Mouse (Mus musculus): ENCODE measurements around the gene Cacna2d3. TPM values are rescaled to one million over a fixed set of nuclear protein-coding genes. Genes with fewer than 3 reads are reported as not detected.

The Cacna2d3 gene
- polyA plus RNA-seq, 1 experiment from 2014 or later = 5.1 TPM

DNA sequence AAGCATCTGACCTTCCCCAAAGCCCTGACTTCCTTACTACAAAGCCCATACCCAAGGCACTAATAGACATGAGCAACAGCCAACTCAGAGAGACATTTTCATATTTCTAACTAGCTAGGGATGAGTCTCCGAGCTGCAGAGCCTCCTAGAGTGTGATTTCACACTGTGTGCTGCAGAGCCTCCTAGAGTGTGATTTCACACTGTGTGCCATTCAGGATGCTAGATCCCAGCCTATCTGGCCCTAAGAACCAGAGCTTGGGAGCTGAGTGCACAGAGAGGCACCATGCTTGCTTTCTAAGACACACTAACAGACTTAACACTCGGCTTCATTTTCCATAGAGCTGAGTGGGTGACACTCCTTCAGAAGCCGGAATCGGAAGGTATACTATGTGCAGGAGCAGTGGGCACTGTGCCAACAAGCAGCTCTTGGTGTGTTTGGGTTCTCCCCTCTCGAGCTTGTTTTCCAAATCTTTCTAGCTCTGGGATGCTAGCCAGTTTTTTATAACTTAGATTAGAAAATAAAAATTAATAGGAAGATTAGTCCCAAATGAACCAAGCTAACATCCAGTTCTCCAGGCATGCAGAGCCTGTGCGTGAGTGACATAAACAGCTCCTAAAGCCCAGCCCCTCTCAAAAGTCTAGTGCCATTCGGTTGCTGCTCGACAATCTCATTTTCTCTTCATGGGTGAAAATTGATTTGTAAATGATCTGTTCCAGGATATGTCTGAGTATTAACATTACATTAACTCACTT, 316.4 kb downstream of the Cacna2d3 start:
- Histone ChIP-seq H3K9ac (no peak overlapping the region), H3K27me3 (no peaks in the 10 kb centered on the region), H3K4me1 (peaks cover 12% of the 10 kb centered on the region), H3K4me2 (no peak overlapping the region), H3K36me3 (no peaks in the 10 kb centered on the region), H3K9me3 (replicated peaks) (no peaks in the 10 kb centered on the region), H3K4me3 (replicated peaks) (no peak overlapping the region), H3K27ac (peak overlapping the region; percentile 13; the same call in 1 of the 2 replicates)
- WGBS = 58% methylated on average over 8 of the region's 8 CpGs
- no peak for ATAC-seq (replicated peaks; ENCODE audit: low FRiP score)

DNA sequence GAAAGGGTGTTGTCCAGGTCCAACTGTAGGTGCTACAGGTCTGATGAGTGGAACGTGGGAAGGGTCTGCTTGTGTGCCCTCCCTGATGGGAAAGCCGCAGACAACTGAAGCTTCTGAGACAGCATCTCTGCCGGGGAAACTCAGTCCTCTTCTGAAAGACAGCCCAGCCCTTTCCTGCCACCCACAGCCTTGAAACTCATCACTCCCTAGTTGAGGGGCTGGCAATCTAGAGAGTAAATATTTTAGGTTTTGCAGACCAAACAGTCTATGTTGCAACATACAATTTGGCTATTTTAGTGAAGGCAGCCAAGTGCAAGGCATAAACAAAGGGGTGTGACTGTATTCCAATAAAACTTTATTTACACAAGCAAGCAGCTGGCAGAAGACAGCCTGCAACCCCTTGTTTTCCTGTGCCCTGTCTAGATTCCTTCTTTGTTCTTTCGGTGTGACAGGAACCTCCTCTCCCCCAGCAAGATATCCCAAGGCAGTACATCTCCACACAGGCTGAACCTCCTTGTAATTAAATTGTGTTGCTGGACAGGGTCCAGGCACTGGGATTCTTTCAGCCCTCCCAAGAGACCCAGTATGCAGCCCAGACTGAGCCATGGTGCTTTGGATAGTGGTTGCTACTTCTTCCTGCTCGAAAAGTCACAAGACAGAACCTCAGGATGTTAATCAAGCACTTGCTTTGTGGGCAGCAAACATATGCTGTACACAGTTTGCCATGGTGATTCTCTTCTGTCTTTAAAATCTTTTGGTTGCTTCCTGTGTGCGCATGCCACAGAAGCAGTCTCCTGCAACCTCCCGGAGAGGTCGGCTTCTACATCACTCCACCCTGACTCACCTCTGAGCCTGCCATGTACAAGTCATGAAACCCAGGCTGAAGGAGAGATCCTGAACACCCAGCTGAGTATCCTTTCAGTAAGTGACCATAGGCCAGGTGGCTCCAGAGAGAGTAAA, 317.5 kb downstream of the Cacna2d3 start:
- no peak overlapping the region for H3K4me2 ChIP-seq
- peaks cover 12% of the 10 kb centered on the region for H3K4me1 ChIP-seq
- H3K9ac ChIP-seq = no peak overlapping the region
- H3K36me3 ChIP-seq = no peaks in the 10 kb centered on the region
- H3K27ac ChIP-seq = no peak overlapping the region
- 48% methylated on average over 8 of the region's 8 CpGs for WGBS
- H3K27me3 ChIP-seq = no peaks in the 10 kb centered on the region
- H3K9me3 ChIP-seq (replicated peaks) = no peaks in the 10 kb centered on the region
- H3K4me3 ChIP-seq (replicated peaks) = no peak overlapping the region
- no peak for ATAC-seq (replicated peaks; ENCODE audit: low FRiP score)

DNA sequence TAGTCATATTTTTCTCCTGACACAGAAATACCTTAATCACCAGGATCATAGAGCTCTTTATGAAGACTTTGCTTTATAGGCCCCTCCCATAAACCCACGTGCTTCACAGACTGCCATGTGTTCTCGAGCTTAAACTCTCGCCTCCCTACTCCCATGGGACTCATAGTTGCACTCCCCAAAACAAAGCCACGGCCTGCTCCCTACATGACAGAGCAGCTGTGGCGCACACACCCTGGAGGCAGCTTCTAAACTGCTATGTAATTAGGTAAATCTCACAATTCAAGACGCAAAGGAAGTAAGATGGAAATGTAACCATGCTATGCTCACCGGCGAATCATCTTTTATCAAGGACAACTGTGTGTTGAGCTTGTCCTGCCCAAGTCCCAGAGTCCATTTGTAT, 319.2 kb downstream of the Cacna2d3 start:
- H3K4me1 ChIP-seq = peaks cover 12% of the 10 kb centered on the region
- no peak overlapping the region for H3K27ac ChIP-seq
- H3K9ac ChIP-seq = no peak overlapping the region
- ATAC-seq (replicated peaks; ENCODE audit: low FRiP score) = no peak
- no peaks in the 10 kb centered on the region for H3K36me3 ChIP-seq
- WGBS = 53% methylated on average over 8 of the region's 8 CpGs
- no peak overlapping the region for H3K4me3 ChIP-seq (replicated peaks)
- H3K4me2 ChIP-seq = no peak overlapping the region
- H3K27me3 ChIP-seq = no peaks in the 10 kb centered on the region
- no peaks in the 10 kb centered on the region for H3K9me3 ChIP-seq (replicated peaks)

DNA sequence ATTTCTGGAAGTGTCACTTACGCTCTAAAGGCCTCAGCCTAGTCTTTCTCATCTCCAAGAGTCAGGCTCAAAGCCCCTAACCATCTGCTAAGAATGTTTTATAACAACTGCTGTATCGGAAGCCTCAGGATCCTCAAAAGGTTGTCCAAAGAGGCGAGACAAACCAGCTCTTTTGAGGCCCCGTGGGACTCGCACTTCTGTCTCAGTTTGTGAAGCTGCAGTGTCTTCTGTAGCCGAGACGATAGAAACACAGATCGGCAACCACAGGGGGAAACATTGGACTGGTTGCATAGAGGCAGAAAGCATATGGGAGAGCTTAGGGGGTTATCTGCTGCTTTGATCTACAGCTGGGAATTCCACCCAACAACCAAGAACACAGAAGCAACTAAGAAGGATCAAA, 327.9 kb downstream of the Cacna2d3 start:
- H3K4me1 ChIP-seq = peaks cover 3% of the 10 kb centered on the region; the same call in 1 of the 2 replicates
- 56% methylated on average over 8 of the region's 8 CpGs for WGBS
- ATAC-seq (replicated peaks; ENCODE audit: low FRiP score) = no peak
- no peak overlapping the region for H3K4me3 ChIP-seq (replicated peaks)
- no peaks in the 10 kb centered on the region for H3K27me3 ChIP-seq
- H3K4me2 ChIP-seq = no peak overlapping the region
- no peak overlapping the region for H3K27ac ChIP-seq
- H3K36me3 ChIP-seq = no peaks in the 10 kb centered on the region
- no peak overlapping the region for H3K9ac ChIP-seq
- no peaks in the 10 kb centered on the region for H3K9me3 ChIP-seq (replicated peaks)

GRCm38 (mm10) chr14:29392851-29393250, 328.8 kb downstream of the Cacna2d3 start:
- Histone ChIP-seq H3K4me2 (no peak overlapping the region), H3K36me3 (no peaks in the 10 kb centered on the region), H3K27me3 (no peaks in the 10 kb centered on the region), H3K4me3 (replicated peaks) (no peak overlapping the region), H3K4me1 (peaks cover 3% of the 10 kb centered on the region; the same call in 1 of the 2 replicates), H3K27ac (no peak overlapping the region), H3K9ac (no peak overlapping the region), H3K9me3 (replicated peaks) (no peaks in the 10 kb centered on the region)
- WGBS = 92% methylated on average over 3 of the region's 3 CpGs
- ATAC-seq (replicated peaks; ENCODE audit: low FRiP score) = no peak

DNA sequence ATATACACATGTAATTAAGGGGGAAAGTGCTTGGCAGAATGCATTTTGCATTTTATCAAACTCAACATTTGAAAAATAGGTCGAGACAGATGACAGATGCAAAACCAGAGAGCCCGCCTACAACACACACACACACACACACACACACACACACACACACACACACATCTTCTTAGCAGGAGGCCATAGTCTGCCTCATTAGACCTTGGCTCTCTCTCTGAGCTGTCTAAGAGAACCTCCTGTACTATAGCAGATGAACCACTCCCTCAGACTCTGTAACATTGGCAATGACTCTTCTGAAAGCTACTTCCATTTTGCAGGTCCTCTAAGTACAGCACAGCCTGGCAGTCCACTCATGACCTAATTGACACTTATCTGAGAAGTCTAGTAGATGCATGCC, 330.2 kb downstream of the Cacna2d3 start:
- no peaks in the 10 kb centered on the region for H3K27me3 ChIP-seq
- H3K4me3 ChIP-seq (replicated peaks) = no peak overlapping the region
- peaks cover 3% of the 10 kb centered on the region; the same call in 1 of the 2 replicates for H3K4me1 ChIP-seq
- 85% methylated on average over 2 of the region's 2 CpGs for WGBS
- ATAC-seq (replicated peaks; ENCODE audit: low FRiP score) = no peak
- no peak overlapping the region for H3K27ac ChIP-seq
- no peaks in the 10 kb centered on the region for H3K36me3 ChIP-seq
- no peaks in the 10 kb centered on the region for H3K9me3 ChIP-seq (replicated peaks)
- no peak overlapping the region for H3K4me2 ChIP-seq
- no peak overlapping the region for H3K9ac ChIP-seq

DNA sequence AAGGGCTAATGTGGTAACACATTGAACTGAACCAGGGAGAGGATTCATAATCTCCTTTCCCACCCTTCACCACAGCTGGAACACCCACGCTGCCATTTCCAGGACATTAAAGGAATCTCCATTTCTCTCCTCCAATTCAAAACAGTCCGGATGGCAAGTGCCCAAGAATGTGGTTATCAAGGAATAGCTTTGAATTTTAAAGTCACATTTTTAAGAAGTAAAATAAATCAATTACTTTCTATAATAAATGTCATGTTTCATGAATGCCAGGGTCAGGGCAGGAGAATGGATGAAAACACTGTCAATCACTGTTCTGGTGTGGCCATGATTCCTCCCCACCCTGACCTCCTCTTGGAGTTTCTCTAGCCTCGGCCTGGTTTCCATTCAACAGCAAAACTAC, 333.9 kb downstream of the Cacna2d3 start:
- Histone ChIP-seq H3K27me3 (no peaks in the 10 kb centered on the region), H3K4me2 (no peak overlapping the region), H3K4me3 (replicated peaks) (no peak overlapping the region), H3K27ac (no peak overlapping the region), H3K36me3 (no peaks in the 10 kb centered on the region), H3K4me1 (no peaks in the 10 kb centered on the region), H3K9me3 (replicated peaks) (no peaks in the 10 kb centered on the region), H3K9ac (no peak overlapping the region)
- ATAC-seq (replicated peaks; ENCODE audit: low FRiP score) = no peak
- 70% methylated on average over 3 of the region's 3 CpGs for WGBS

- H3K9ac ChIP-seq = no peak overlapping the region
- H3K36me3 ChIP-seq = no peaks in the 10 kb centered on the region
- H3K27ac ChIP-seq = no peak overlapping the region
- no peaks in the 10 kb centered on the region for H3K4me1 ChIP-seq
- no peaks in the 10 kb centered on the region for H3K9me3 ChIP-seq (replicated peaks)
- H3K4me2 ChIP-seq = no peak overlapping the region
- ATAC-seq (replicated peaks; ENCODE audit: low FRiP score) = no peak
- H3K4me3 ChIP-seq (replicated peaks) = no peak overlapping the region
- no peaks in the 10 kb centered on the region for H3K27me3 ChIP-seq
Measured at GRCm38 (mm10) chr14:29385500-29385899, 336.2 kb downstream of the Cacna2d3 start.

DNA sequence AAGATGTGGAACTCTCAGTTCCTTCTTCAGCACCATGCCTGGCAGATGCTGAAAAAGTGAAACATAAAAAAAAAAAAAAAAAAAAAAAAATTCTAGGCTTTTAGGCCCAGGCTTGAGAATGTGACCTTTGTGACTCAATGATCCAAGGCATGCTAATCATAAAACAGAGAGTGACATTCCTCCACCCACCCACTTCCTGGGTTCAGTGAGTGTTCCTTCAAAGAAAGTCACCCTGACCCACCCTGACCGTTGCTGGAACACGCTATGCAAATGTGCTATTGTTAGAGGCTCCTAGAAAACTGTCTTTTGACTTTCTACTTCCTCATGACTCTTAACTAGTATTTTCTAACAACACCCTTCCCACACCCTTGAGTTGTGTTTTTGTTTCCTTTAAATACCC, 338.9 kb downstream of the Cacna2d3 start:
- H3K4me3 ChIP-seq (replicated peaks) = no peak overlapping the region
- 70% methylated on average over 2 of the region's 2 CpGs for WGBS
- no peaks in the 10 kb centered on the region for H3K4me1 ChIP-seq
- H3K9me3 ChIP-seq (replicated peaks) = no peaks in the 10 kb centered on the region
- H3K4me2 ChIP-seq = no peak overlapping the region
- ATAC-seq (replicated peaks; ENCODE audit: low FRiP score) = no peak
- H3K27ac ChIP-seq = no peak overlapping the region
- H3K9ac ChIP-seq = no peak overlapping the region
- no peaks in the 10 kb centered on the region for H3K36me3 ChIP-seq
- no peaks in the 10 kb centered on the region for H3K27me3 ChIP-seq

GRCm38 (mm10) chr14:29366911-29367310, 354.8 kb downstream of the Cacna2d3 start:
- WGBS = 51% methylated on average over 5 of the region's 5 CpGs
- no peak overlapping the region for H3K4me3 ChIP-seq (replicated peaks)
- ATAC-seq (replicated peaks; ENCODE audit: low FRiP score) = no peak
- no peaks in the 10 kb centered on the region for H3K27me3 ChIP-seq
- no peaks in the 10 kb centered on the region for H3K36me3 ChIP-seq
- no peak overlapping the region for H3K4me2 ChIP-seq
- no peak overlapping the region for H3K27ac ChIP-seq
- no peaks in the 10 kb centered on the region for H3K4me1 ChIP-seq
- no peaks in the 10 kb centered on the region for H3K9me3 ChIP-seq (replicated peaks)
- no peak overlapping the region for H3K9ac ChIP-seq

DNA sequence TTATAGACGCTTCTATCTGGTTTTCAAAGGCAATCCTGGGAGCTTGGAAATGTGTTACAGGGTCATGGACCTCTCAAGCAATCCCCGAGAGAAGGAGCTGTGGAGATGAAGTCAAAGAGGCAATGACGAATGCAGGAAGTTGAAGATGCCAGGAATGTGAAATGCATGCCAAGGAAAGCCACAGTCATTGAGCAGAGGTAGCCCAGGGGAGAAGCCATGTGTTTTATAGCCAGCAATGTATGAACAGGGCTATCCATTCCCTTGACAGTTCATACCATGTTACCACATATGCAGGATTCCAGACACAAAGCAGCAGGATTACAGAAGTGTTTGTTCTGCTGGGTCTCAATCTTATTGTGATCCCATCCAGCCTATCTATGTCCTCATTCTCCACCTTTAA, 359.2 kb downstream of the Cacna2d3 start:
- Histone ChIP-seq H3K4me2 (no peak overlapping the region), H3K9me3 (replicated peaks) (no peaks in the 10 kb centered on the region), H3K36me3 (no peaks in the 10 kb centered on the region), H3K4me1 (no peaks in the 10 kb centered on the region), H3K9ac (no peak overlapping the region), H3K27me3 (no peaks in the 10 kb centered on the region), H3K4me3 (replicated peaks) (no peak overlapping the region), H3K27ac (no peak overlapping the region)
- ATAC-seq (replicated peaks; ENCODE audit: low FRiP score) = no peak
- 41% methylated on average over 3 of the region's 3 CpGs for WGBS

DNA sequence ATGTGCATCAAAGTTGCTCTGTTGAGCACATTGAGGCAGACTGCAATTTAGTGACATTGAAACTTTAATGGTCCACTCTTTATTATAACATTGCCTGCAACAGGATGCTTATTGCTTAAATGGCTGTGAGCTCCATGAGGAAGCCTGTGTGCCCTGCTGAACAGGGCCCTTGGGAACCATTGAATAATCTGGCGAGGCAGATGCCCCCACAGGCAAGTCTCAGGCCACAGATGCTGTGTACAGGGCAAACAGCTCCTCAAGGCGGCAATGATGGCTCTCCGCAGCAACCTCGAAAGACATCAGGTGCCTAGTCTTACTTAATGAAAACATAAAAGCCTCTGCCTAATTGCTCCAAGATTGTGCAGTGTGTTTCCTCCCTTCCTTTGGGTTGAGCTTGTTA, 371.0 kb downstream of the Cacna2d3 start:
- Histone ChIP-seq H3K27ac (no peak overlapping the region), H3K9me3 (replicated peaks) (no peaks in the 10 kb centered on the region), H3K4me1 (no peaks in the 10 kb centered on the region), H3K4me3 (replicated peaks) (no peak overlapping the region), H3K9ac (no peak overlapping the region), H3K4me2 (no peak overlapping the region), H3K36me3 (no peaks in the 10 kb centered on the region), H3K27me3 (no peaks in the 10 kb centered on the region)
- ATAC-seq (replicated peaks; ENCODE audit: low FRiP score) = no peak
- WGBS = 76% methylated on average over 4 of the region's 4 CpGs
